Mouse (Mus musculus): ENCODE measurements at regions not wholly inside any gene's neighbourhood (a gene's known extent, or its start where the extent isn't known, plus 50 kb on each side); places are given as distances from the start of the nearest gene placed in this dataset.

- Histone ChIP-seq H3K27ac (no peak overlapping the region), H3K36me3 (no peaks in the 10 kb centered on the region), H3K4me3 (no peak overlapping the region), H3K9me3 (peaks cover 5% of the 10 kb centered on the region), H3K4me1 (peaks cover 4% of the 10 kb centered on the region; the same call in 1 of the 2 replicates), H3K9ac (no peak overlapping the region), H3K27me3 (no peaks in the 10 kb centered on the region), H3K4me2 (replicated peaks) (no peak overlapping the region)
- ATAC-seq (ENCODE audit: low FRiP score, low read depth): no peak
- WGBS: 85% methylated on average over 7 of the region's 7 CpGs
Observed at GRCm38 (mm10) chr7:64040026-64040737, 101.5 kb upstream of the Klf13 start.

- 0 out of 2 replicates have a peak, but pooled peaks cover under 1% of the 10 kb centered on the region for H3K4me1 ChIP-seq
- peaks cover 5% of the 10 kb centered on the region for H3K9me3 ChIP-seq
- H3K27ac ChIP-seq: no peak overlapping the region
- ATAC-seq (ENCODE audit: low FRiP score, low read depth): no peak
- no peaks in the 10 kb centered on the region for H3K36me3 ChIP-seq
- no peaks in the 10 kb centered on the region for H3K27me3 ChIP-seq
- H3K4me2 ChIP-seq (replicated peaks): no peak overlapping the region
- no peak overlapping the region for H3K9ac ChIP-seq
- WGBS: 89% methylated on average over 8 of the region's 8 CpGs
- H3K4me3 ChIP-seq: no peak overlapping the region
Observed at GRCm38 (mm10) chr7:64037701-64038231, 99.1 kb upstream of the Klf13 start.

- Histone ChIP-seq H3K27me3 (no peaks in the 10 kb centered on the region), H3K36me3 (no peaks in the 10 kb centered on the region), H3K27ac (no peak overlapping the region), H3K4me2 (replicated peaks) (no peak overlapping the region), H3K4me1 (no peaks in the 10 kb centered on the region), H3K9ac (no peak overlapping the region), H3K9me3 (peaks cover under 1% of the 10 kb centered on the region; the same call in 1 of the 2 replicates), H3K4me3 (no peak overlapping the region)
- WGBS: 89% methylated on average over 7 of the region's 7 CpGs
- ATAC-seq (ENCODE audit: low FRiP score, low read depth): peak; percentile 36; the same call in 1 of the 2 replicates
Observed at GRCm38 (mm10) chr7:64036154-64036553, 97.4 kb upstream of the Klf13 start.

GRCm38 (mm10) chr7:64035025-64035606 lies 96.4 kb upstream of the Klf13 start:
- 64% methylated on average over 8 of the region's 8 CpGs for WGBS
- no peak overlapping the region for H3K4me3 ChIP-seq
- no peak overlapping the region for H3K27ac ChIP-seq
- H3K36me3 ChIP-seq: no peaks in the 10 kb centered on the region
- no peaks in the 10 kb centered on the region for H3K4me1 ChIP-seq
- H3K27me3 ChIP-seq: no peaks in the 10 kb centered on the region
- H3K9me3 ChIP-seq: no peaks in the 10 kb centered on the region
- ATAC-seq (ENCODE audit: low FRiP score, low read depth): no peak
- H3K4me2 ChIP-seq (replicated peaks): no peak overlapping the region
- no peak overlapping the region for H3K9ac ChIP-seq

GRCm38 (mm10) chr7:64034493-64034892 lies 95.8 kb upstream of the Klf13 start:
- H3K4me3 ChIP-seq: no peak overlapping the region
- 70% methylated on average over 1 of the region's 1 CpGs for WGBS
- no peaks in the 10 kb centered on the region for H3K36me3 ChIP-seq
- H3K9ac ChIP-seq: no peak overlapping the region
- no peak for ATAC-seq (ENCODE audit: low FRiP score, low read depth)
- H3K4me1 ChIP-seq: no peaks in the 10 kb centered on the region
- H3K27ac ChIP-seq: no peak overlapping the region
- no peaks in the 10 kb centered on the region for H3K27me3 ChIP-seq
- H3K9me3 ChIP-seq: no peaks in the 10 kb centered on the region
- H3K4me2 ChIP-seq (replicated peaks): no peak overlapping the region

- no peaks in the 10 kb centered on the region for H3K4me1 ChIP-seq
- H3K27ac ChIP-seq: no peak overlapping the region
- H3K4me2 ChIP-seq (replicated peaks): no peak overlapping the region
- no peak overlapping the region for H3K9ac ChIP-seq
- H3K27me3 ChIP-seq: no peaks in the 10 kb centered on the region
- H3K4me3 ChIP-seq: no peak overlapping the region
- no peaks in the 10 kb centered on the region for H3K36me3 ChIP-seq
- ATAC-seq (ENCODE audit: low FRiP score, low read depth): no peak
- H3K9me3 ChIP-seq: no peaks in the 10 kb centered on the region
- WGBS: 67% methylated on average over 2 of the region's 2 CpGs
Observed at GRCm38 (mm10) chr7:64033388-64033787, 94.7 kb upstream of the Klf13 start.

GRCm38 (mm10) chr7:64032921-64033354 lies 94.2 kb upstream of the Klf13 start:
- Histone ChIP-seq H3K27me3 (no peaks in the 10 kb centered on the region), H3K4me2 (replicated peaks) (no peak overlapping the region), H3K9me3 (no peaks in the 10 kb centered on the region), H3K4me3 (no peak overlapping the region), H3K9ac (no peak overlapping the region), H3K27ac (no peak overlapping the region), H3K4me1 (no peaks in the 10 kb centered on the region), H3K36me3 (no peaks in the 10 kb centered on the region)
- 74% methylated on average over 9 of the region's 9 CpGs for WGBS
- ATAC-seq (ENCODE audit: low FRiP score, low read depth): no peak

GRCm38 (mm10) chr7:64030650-64031049 lies 91.9 kb upstream of the Klf13 start:
- H3K4me2 ChIP-seq (replicated peaks): no peak overlapping the region
- no peaks in the 10 kb centered on the region for H3K4me1 ChIP-seq
- H3K36me3 ChIP-seq: no peaks in the 10 kb centered on the region
- 93% methylated on average over 2 of the region's 2 CpGs for WGBS
- no peaks in the 10 kb centered on the region for H3K27me3 ChIP-seq
- ATAC-seq (ENCODE audit: low FRiP score, low read depth): no peak
- no peaks in the 10 kb centered on the region for H3K9me3 ChIP-seq
- no peak overlapping the region for H3K4me3 ChIP-seq
- H3K9ac ChIP-seq: no peak overlapping the region
- no peak overlapping the region for H3K27ac ChIP-seq

- H3K4me3 ChIP-seq: no peak overlapping the region
- H3K9me3 ChIP-seq: no peaks in the 10 kb centered on the region
- no peaks in the 10 kb centered on the region for H3K27me3 ChIP-seq
- H3K4me2 ChIP-seq (replicated peaks): no peak overlapping the region
- H3K36me3 ChIP-seq: no peaks in the 10 kb centered on the region
- H3K9ac ChIP-seq: no peak overlapping the region
- no peaks in the 10 kb centered on the region for H3K4me1 ChIP-seq
- ATAC-seq (ENCODE audit: low FRiP score, low read depth): no peak
- H3K27ac ChIP-seq: no peak overlapping the region
- WGBS: 84% methylated on average over 7 of the region's 7 CpGs
Observed at GRCm38 (mm10) chr7:64027100-64027499, 88.4 kb upstream of the Klf13 start.

GRCm38 (mm10) chr7:64025155-64025554 lies 86.4 kb upstream of the Klf13 start:
- 90% methylated on average over 2 of the region's 2 CpGs for WGBS
- Histone ChIP-seq H3K27me3 (no peaks in the 10 kb centered on the region), H3K4me1 (peaks cover 7% of the 10 kb centered on the region; the same call in 1 of the 2 replicates), H3K4me3 (no peak overlapping the region), H3K4me2 (replicated peaks) (no peak overlapping the region), H3K9me3 (no peaks in the 10 kb centered on the region), H3K36me3 (no peaks in the 10 kb centered on the region), H3K9ac (no peak overlapping the region), H3K27ac (no peak overlapping the region)
- no peak for ATAC-seq (ENCODE audit: low FRiP score, low read depth)

GRCm38 (mm10) chr7:64024253-64024652 lies 85.5 kb upstream of the Klf13 start:
- ATAC-seq (ENCODE audit: low FRiP score, low read depth): no peak
- Histone ChIP-seq H3K9me3 (no peaks in the 10 kb centered on the region), H3K9ac (no peak overlapping the region), H3K27ac (no peak overlapping the region), H3K27me3 (no peaks in the 10 kb centered on the region), H3K4me1 (peaks cover 7% of the 10 kb centered on the region; the same call in 1 of the 2 replicates), H3K36me3 (no peaks in the 10 kb centered on the region), H3K4me2 (replicated peaks) (no peak overlapping the region), H3K4me3 (no peak overlapping the region)
- 81% methylated on average over 4 of the region's 4 CpGs for WGBS

GRCm38 (mm10) chr7:64022711-64023468 lies 84.2 kb upstream of the Klf13 start:
- Histone ChIP-seq H3K4me1 (peaks cover 7% of the 10 kb centered on the region; the same call in 1 of the 2 replicates), H3K27me3 (no peaks in the 10 kb centered on the region), H3K27ac (no peak overlapping the region), H3K9ac (no peak overlapping the region), H3K4me3 (no peak overlapping the region), H3K9me3 (no peaks in the 10 kb centered on the region), H3K36me3 (no peaks in the 10 kb centered on the region), H3K4me2 (replicated peaks) (no peak overlapping the region)
- no peak for ATAC-seq (ENCODE audit: low FRiP score, low read depth)
- 55% methylated on average over 7 of the region's 7 CpGs for WGBS

Measured in limb, embryonic 13.5 days (tissue).